Mouse (Mus musculus): ENCODE results near the gene Bsdc1.

- TF ChIP-seq POLR2A (IDR thresholded peaks at IDR 0.05; ENCODE audit: low read depth, low read length) (no peak), CTCF (IDR thresholded peaks at IDR 0.05; ENCODE audit: extremely low read depth, insufficient read depth, insufficient read length, insufficient replicate concordance) (peak; percentile 78)
Measured at GRCm38 (mm10) chr4:129514300-129514898, 53.0 kb downstream of the Bsdc1 start.
